Mouse (Mus musculus): ENCODE data around the gene Trim60. TPM values are rescaled to one million over a fixed set of nuclear protein-coding genes. Genes with fewer than 3 reads are reported as not detected.
A peak's percentile ranks its signal among the peaks of the same experiment; 100 is the strongest.
"Not testable (repeated sequence)": the region's sequence is repeated elsewhere in the genome, so short reads cannot be mapped to it uniquely, and the experiment has no call there.

Trim60 gene
- not detected for total RNA-seq (2021)
- long read RNA-seq, experiment 1: 0 reads
- long read RNA-seq, experiment 2: 0 reads

GRCm38 (mm10) chr8:65018423-65018822 lies at the start of gene Trim60, which contains the start of gene Trim61:
Gene Trim60, minus strand, starts transcription at chr8:65018584.
Gene Trim61, minus strand, starts transcription at chr8:65018523.
- DNase-seq (ENCODE audit: low spot score in 2 of 2): no peak

GRCm38 (mm10) chr8:65067694-65068472 lies 49.5 kb upstream of the Trim60 start:
- DNase-seq (ENCODE audit: low spot score in 2 of 2): no peak

GRCm38 (mm10) chr8:65067031-65067430 lies 48.6 kb upstream of the Trim60 start:
- no peak for DNase-seq (ENCODE audit: low spot score in 2 of 2)

GRCm38 (mm10) chr8:65065622-65066021 lies 47.2 kb upstream of the Trim60 start:
- DNase-seq (ENCODE audit: low spot score in 2 of 2): no peak

- no peak for DNase-seq (ENCODE audit: low spot score in 2 of 2)
Measured at GRCm38 (mm10) chr8:65064071-65064470, 45.7 kb upstream of the Trim60 start.

GRCm38 (mm10) chr8:65062195-65062594 lies 43.8 kb upstream of the Trim60 start:
- DNase-seq (ENCODE audit: low spot score in 2 of 2): no peak

GRCm38 (mm10) chr8:65056722-65057121 lies 38.3 kb upstream of the Trim60 start:
- DNase-seq (ENCODE audit: low spot score in 2 of 2): no peak

- DNase-seq (ENCODE audit: low spot score in 2 of 2): no peak
Measured at GRCm38 (mm10) chr8:65053968-65054367, 35.6 kb upstream of the Trim60 start.

- DNase-seq (ENCODE audit: low spot score in 2 of 2): no peak
Measured at GRCm38 (mm10) chr8:65053554-65053953, 35.2 kb upstream of the Trim60 start.

- DNase-seq (ENCODE audit: low spot score in 2 of 2): no peak
Measured at GRCm38 (mm10) chr8:65047801-65048200, 29.4 kb upstream of the Trim60 start.

- no peak for DNase-seq (ENCODE audit: low spot score in 2 of 2)
Measured at GRCm38 (mm10) chr8:65047193-65047592, 28.8 kb upstream of the Trim60 start.

- no peak for DNase-seq (ENCODE audit: low spot score in 2 of 2)
Measured at GRCm38 (mm10) chr8:65046565-65046964, 28.2 kb upstream of the Trim60 start.

- DNase-seq (ENCODE audit: low spot score in 2 of 2): no peak
Measured at GRCm38 (mm10) chr8:65037117-65037533, 18.7 kb upstream of the Trim60 start, which contains the start of gene Apela. Gene Apela, minus strand, starts transcription at chr8:65037336.

GRCm38 (mm10) chr8:65034136-65034535 lies 15.8 kb upstream of the Trim60 start:
- no peak for DNase-seq (ENCODE audit: low spot score in 2 of 2)

- DNase-seq (ENCODE audit: low spot score in 2 of 2): no peak
Measured at GRCm38 (mm10) chr8:65033056-65033455, 14.7 kb upstream of the Trim60 start.

GRCm38 (mm10) chr8:65032107-65032506 lies 13.7 kb upstream of the Trim60 start:
- no peak for DNase-seq (ENCODE audit: low spot score in 2 of 2)

- no peak for DNase-seq (ENCODE audit: low spot score in 2 of 2)
Measured at GRCm38 (mm10) chr8:65030735-65031485, 12.5 kb upstream of the Trim60 start.

- no peak for DNase-seq (ENCODE audit: low spot score in 2 of 2)
Measured at GRCm38 (mm10) chr8:65029776-65030175, 11.4 kb upstream of the Trim60 start.

GRCm38 (mm10) chr8:65028959-65029686 lies 10.7 kb upstream of the Trim60 start:
- DNase-seq (ENCODE audit: low spot score in 2 of 2): no peak

GRCm38 (mm10) chr8:65022485-65022884 lies 4.1 kb upstream of the Trim60 start:
- peak; percentile 9 to 24 for DNase-seq (ENCODE audit: low spot score in 2 of 2)

- DNase-seq (ENCODE audit: low spot score in 2 of 2): not testable (repeated sequence)
Measured at GRCm38 (mm10) chr8:65007616-65008015, 10.8 kb downstream of the Trim60 start.

Measured in adrenal gland, postnatal 4 days (tissue).